Mouse (Mus musculus): ENCODE measurements around the gene Sec24b.

GRCm38 (mm10) chr3:130060396-130061029, 840 bp downstream of the Sec24b start:
- TF ChIP-seq POLR2A (IDR thresholded peaks at IDR 0.05; ENCODE audit: insufficient read depth, low read depth, low read length), result peak; percentile 61; the same call in 1 of the 2 replicates
- TF ChIP-seq EP300 (IDR thresholded peaks at IDR 0.05; ENCODE audit: insufficient read depth, low read depth, low read length), result no peak

Data from heart, adult 2 months (tissue).